Mouse (Mus musculus): Measurements from ENCODE around the gene Sox21. TPM values are rescaled to one million over a fixed set of nuclear protein-coding genes. Genes with fewer than 3 reads are reported as not detected.

The Sox21 gene
- 6.8 and 7.9 TPM in 2 replicates for polyA plus RNA-seq (2015; fragmentation: Nextera tagmentation; extraction: Ambion mirVana)

DNA sequence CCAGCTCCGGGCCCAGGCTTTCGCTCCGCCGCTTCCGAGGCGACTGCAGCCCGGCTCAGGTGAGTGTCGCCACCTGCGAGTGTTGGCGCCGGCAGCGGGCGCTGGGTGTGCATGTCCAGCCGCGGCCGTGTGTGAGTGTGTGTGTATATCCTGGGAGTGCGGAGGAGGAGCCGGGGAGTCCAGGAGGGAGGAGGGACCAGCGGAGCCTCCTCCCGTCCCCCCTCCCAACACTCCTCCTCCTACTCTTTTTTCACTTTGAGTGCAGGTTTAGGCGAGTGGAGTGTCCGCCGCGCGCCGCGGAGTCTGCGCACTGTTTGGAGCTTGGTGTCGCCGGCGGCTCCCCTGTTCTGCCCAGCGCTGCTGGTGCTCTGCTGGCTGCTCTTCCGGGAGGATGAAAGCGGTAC, at the start of gene Sox21:
Sox21 (minus strand) TSS at position 145 of the 404 bp plus-strand sequence.
- ATAC-seq (ENCODE audit: low FRiP score, low TSS enrichment): peak; percentile 96
- Histone ChIP-seq H3K4me3 (ENCODE audit: low read depth, low read length) (peak within 1 kb of the TSS; percentile 62), H3K36me3 (ENCODE audit: control insufficient read depth, insufficient read depth, low read length) (no peaks in the 10 kb centered on the region), H3K27me3 (ENCODE audit: control insufficient read depth, insufficient read depth, low read length) (no peaks in the 10 kb centered on the region; the same call in 1 of the 2 replicates), H3K9me3 (ENCODE audit: control insufficient read depth, low read length) (no peaks in the 10 kb centered on the region), H3K27ac (replicated peaks) (peak within 1 kb of the TSS; percentile 90), H3K4me2 (replicated peaks; ENCODE audit: low read depth) (peak within 1 kb of the TSS; percentile 67), H3K9ac (ENCODE audit: low read length) (peak within 1 kb of the TSS; percentile 69), H3K4me1 (replicated peaks; ENCODE audit: control insufficient read depth, insufficient read depth) (no peaks in the 10 kb centered on the region; the same call in 1 of the 2 replicates)
- WGBS: 1% methylated on average over 30 of the region's 34 CpGs
- no peak for TF ChIP-seq EP300 (optimal IDR thresholded peaks at IDR 0.05)
- peak; percentile 33 for TF ChIP-seq CTCF (IDR thresholded peaks at IDR 0.05; ENCODE audit: low read depth)
- DNase-seq (ENCODE audit: low spot score): peak; percentile 94

DNA sequence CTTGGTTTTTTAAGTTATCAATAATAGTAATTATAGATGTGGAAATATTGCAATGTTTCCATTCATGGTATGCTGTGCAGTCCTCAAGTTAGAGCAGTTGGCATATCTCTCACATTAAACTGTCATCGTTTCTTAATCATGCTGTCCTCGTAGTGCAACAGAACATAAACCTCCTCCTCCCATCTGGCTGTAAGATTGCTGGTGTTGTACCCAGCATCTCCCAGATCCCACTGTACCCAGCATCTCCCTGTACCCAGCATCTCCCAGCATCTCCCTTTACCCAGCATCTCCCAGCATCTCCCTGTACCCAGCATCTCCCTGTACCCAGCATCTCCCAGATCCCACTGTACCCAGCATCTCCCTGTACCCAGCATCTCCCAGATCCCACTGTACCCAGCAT, 49.3 kb upstream of the Sox21 start:
- 75% methylated on average over 2 of the region's 2 CpGs for WGBS

GRCm38 (mm10) chr14:118282917-118283316, 46.1 kb upstream of the Sox21 start:
- ATAC-seq (ENCODE audit: low FRiP score, low TSS enrichment): peak; percentile 91
- Histone ChIP-seq H3K9ac (ENCODE audit: low read length) (no peak overlapping the region), H3K36me3 (ENCODE audit: control insufficient read depth, insufficient read depth, low read length) (no peaks in the 10 kb centered on the region), H3K4me3 (ENCODE audit: low read depth, low read length) (no peak overlapping the region), H3K4me2 (replicated peaks; ENCODE audit: low read depth) (no peak overlapping the region), H3K27me3 (ENCODE audit: control insufficient read depth, insufficient read depth, low read length) (no peaks in the 10 kb centered on the region), H3K27ac (replicated peaks) (no peak overlapping the region), H3K4me1 (replicated peaks; ENCODE audit: control insufficient read depth, insufficient read depth) (no peaks in the 10 kb centered on the region), H3K9me3 (ENCODE audit: control insufficient read depth, low read length) (no peaks in the 10 kb centered on the region)
- 45% methylated on average over 14 of the region's 14 CpGs for WGBS
- DNase-seq (ENCODE audit: low spot score): peak; percentile 75
- no peak for TF ChIP-seq CTCF (IDR thresholded peaks at IDR 0.05; ENCODE audit: low read depth)
- no peak for TF ChIP-seq EP300 (optimal IDR thresholded peaks at IDR 0.05)

More for the DNA sequence above, 49.3 kb upstream of the Sox21 start:
- ATAC-seq (ENCODE audit: low FRiP score, low TSS enrichment): no peak
- no peak for DNase-seq (ENCODE audit: low spot score)
- Histone ChIP-seq H3K9ac (ENCODE audit: low read length) (no peak overlapping the region), H3K4me2 (replicated peaks; ENCODE audit: low read depth) (no peak overlapping the region), H3K9me3 (ENCODE audit: control insufficient read depth, low read length) (no peaks in the 10 kb centered on the region), H3K27me3 (ENCODE audit: control insufficient read depth, insufficient read depth, low read length) (no peaks in the 10 kb centered on the region), H3K36me3 (ENCODE audit: control insufficient read depth, insufficient read depth, low read length) (no peaks in the 10 kb centered on the region), H3K27ac (replicated peaks) (no peak overlapping the region), H3K4me3 (ENCODE audit: low read depth, low read length) (no peak overlapping the region), H3K4me1 (replicated peaks; ENCODE audit: control insufficient read depth, insufficient read depth) (no peaks in the 10 kb centered on the region)
- no peak for TF ChIP-seq CTCF (IDR thresholded peaks at IDR 0.05; ENCODE audit: low read depth)
- TF ChIP-seq EP300 (optimal IDR thresholded peaks at IDR 0.05): no peak

- no peak for ATAC-seq (ENCODE audit: low FRiP score, low TSS enrichment)
- DNase-seq (ENCODE audit: low spot score): no peak
- no peak for TF ChIP-seq CTCF (IDR thresholded peaks at IDR 0.05; ENCODE audit: low read depth)
- no peak for TF ChIP-seq EP300 (optimal IDR thresholded peaks at IDR 0.05)
- H3K27ac ChIP-seq (replicated peaks): no peak overlapping the region
- no peaks in the 10 kb centered on the region for H3K36me3 ChIP-seq (ENCODE audit: control insufficient read depth, insufficient read depth, low read length)
- H3K9ac ChIP-seq (ENCODE audit: low read length): no peak overlapping the region
- H3K4me3 ChIP-seq (ENCODE audit: low read depth, low read length): no peak overlapping the region
- H3K9me3 ChIP-seq (ENCODE audit: control insufficient read depth, low read length): no peaks in the 10 kb centered on the region
- WGBS: 88% methylated on average over 3 of the region's 3 CpGs
- no peaks in the 10 kb centered on the region for H3K27me3 ChIP-seq (ENCODE audit: control insufficient read depth, insufficient read depth, low read length)
- H3K4me2 ChIP-seq (replicated peaks; ENCODE audit: low read depth): no peak overlapping the region
- H3K4me1 ChIP-seq (replicated peaks; ENCODE audit: control insufficient read depth, insufficient read depth): no peaks in the 10 kb centered on the region
Observed at GRCm38 (mm10) chr14:118282272-118282671, 45.4 kb upstream of the Sox21 start.

DNA sequence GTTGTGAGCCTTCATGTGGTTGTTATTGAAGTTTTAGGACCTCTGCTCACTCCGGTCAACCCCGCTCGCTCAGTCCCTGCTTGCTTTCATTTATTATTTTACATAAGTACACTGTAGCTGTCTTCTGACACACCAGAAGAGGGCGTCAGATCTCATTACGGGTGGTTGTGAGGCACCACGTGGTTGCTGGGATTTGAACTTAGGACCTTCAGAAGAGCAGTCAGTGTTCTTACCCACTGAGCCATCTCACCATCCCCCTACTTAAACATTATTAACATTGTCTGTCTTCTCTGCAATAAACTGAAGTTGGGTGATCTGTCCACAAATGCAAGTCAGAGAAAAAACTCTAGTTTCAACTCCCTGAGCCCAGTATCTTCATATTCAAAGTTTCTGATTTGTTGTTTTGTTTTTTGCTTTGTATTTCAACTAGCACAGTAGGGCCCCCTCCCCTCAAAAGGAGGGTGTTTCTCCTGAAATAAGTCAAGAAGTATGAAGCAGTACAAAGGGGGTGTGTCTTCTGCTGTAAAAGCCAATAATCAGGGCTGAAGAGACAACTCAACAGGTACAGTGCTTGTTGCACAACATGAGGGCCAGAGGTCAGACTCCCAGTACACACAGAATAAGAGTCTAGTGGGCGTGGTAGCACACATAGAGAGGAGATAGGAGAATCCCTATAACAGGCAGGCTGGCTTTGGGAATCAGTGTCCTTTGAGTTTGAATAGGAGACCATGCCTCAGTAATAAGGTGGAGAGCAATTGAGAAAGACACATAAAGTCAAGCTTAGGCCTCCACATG, 41.1 kb upstream of the Sox21 start:
- Histone ChIP-seq H3K9ac (ENCODE audit: low read length) (no peak overlapping the region), H3K4me3 (ENCODE audit: low read depth, low read length) (no peak overlapping the region), H3K4me1 (replicated peaks; ENCODE audit: control insufficient read depth, insufficient read depth) (no peaks in the 10 kb centered on the region), H3K4me2 (replicated peaks; ENCODE audit: low read depth) (no peak overlapping the region), H3K9me3 (ENCODE audit: control insufficient read depth, low read length) (no peaks in the 10 kb centered on the region), H3K36me3 (ENCODE audit: control insufficient read depth, insufficient read depth, low read length) (no peaks in the 10 kb centered on the region), H3K27me3 (ENCODE audit: control insufficient read depth, insufficient read depth, low read length) (no peaks in the 10 kb centered on the region), H3K27ac (replicated peaks) (no peak overlapping the region)
- DNase-seq (ENCODE audit: low spot score) (peak; percentile 28), ATAC-seq (ENCODE audit: low FRiP score, low TSS enrichment) (0 out of 2 replicates have a peak, but pooled peaks have one; percentile 45)
- no peak for TF ChIP-seq EP300 (optimal IDR thresholded peaks at IDR 0.05)
- TF ChIP-seq CTCF (IDR thresholded peaks at IDR 0.05; ENCODE audit: low read depth): no peak
- WGBS: 80% methylated on average over 7 of the region's 7 CpGs
